Mouse (Mus musculus): Measurements from ENCODE around the gene Gatad2a. TPM values are rescaled to one million over a fixed set of nuclear protein-coding genes. Genes with fewer than 3 reads are reported as not detected.

Gene Gatad2a
- polyA plus RNA-seq, 1 experiment = 36.5 TPM

DNA sequence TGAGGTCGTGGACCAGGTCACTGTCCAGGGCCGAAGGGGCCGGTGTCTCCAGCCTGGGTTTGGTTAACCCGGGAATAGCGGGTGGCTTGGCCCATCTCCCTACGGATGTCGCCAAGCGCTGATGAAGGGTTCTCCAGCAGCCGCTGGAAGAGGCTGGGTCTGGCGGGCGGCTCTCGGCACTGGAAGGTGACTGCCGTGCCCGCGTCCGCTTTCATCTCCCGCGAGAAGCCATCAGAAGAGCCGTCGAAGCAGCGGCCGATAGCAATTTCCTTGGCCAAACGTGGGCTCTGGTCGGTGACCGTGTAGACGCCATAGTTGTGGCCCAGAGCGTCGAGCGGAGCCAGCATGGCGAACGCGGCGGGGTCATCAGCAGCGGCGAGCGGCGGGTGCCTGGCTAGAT, 115.3 kb downstream of the Gatad2a start:
- no peak overlapping the region for H3K27ac ChIP-seq (ENCODE audit: insufficient read depth, low read depth, low read length)
- no peaks in the 10 kb centered on the region for H3K4me1 ChIP-seq (ENCODE audit: control insufficient read depth, insufficient read depth, low read length)
- TF ChIP-seq POLR2A (IDR thresholded peaks at IDR 0.05; ENCODE audit: borderline replicate concordance, low read depth, low read length) (no peak), CTCF (IDR thresholded peaks at IDR 0.05; ENCODE audit: low read depth, low read length) (no peak)
- H3K4me3 ChIP-seq (ENCODE audit: insufficient read depth, low read length) = no peak overlapping the region

GRCm38 (mm10) chr8:69879678-69880077, 116.5 kb downstream of the Gatad2a start:
- TF ChIP-seq CTCF (IDR thresholded peaks at IDR 0.05; ENCODE audit: low read depth, low read length) (no peak), POLR2A (IDR thresholded peaks at IDR 0.05; ENCODE audit: borderline replicate concordance, low read depth, low read length) (no peak)
- Histone ChIP-seq H3K4me3 (ENCODE audit: insufficient read depth, low read length) (no peak overlapping the region), H3K4me1 (ENCODE audit: control insufficient read depth, insufficient read depth, low read length) (no peaks in the 10 kb centered on the region), H3K27ac (ENCODE audit: insufficient read depth, low read depth, low read length) (no peak overlapping the region)

- H3K27ac ChIP-seq (ENCODE audit: insufficient read depth, low read depth, low read length) = no peak overlapping the region
- H3K4me3 ChIP-seq (ENCODE audit: insufficient read depth, low read length) = no peak overlapping the region
- no peaks in the 10 kb centered on the region for H3K4me1 ChIP-seq (ENCODE audit: control insufficient read depth, insufficient read depth, low read length)
- TF ChIP-seq CTCF (IDR thresholded peaks at IDR 0.05; ENCODE audit: low read depth, low read length) (no peak), POLR2A (IDR thresholded peaks at IDR 0.05; ENCODE audit: borderline replicate concordance, low read depth, low read length) (no peak)
Observed at GRCm38 (mm10) chr8:69877992-69878391, 118.2 kb downstream of the Gatad2a start.

- no peaks in the 10 kb centered on the region for H3K4me1 ChIP-seq (ENCODE audit: control insufficient read depth, insufficient read depth, low read length)
- H3K27ac ChIP-seq (ENCODE audit: insufficient read depth, low read depth, low read length) = no peak overlapping the region
- no peak overlapping the region for H3K4me3 ChIP-seq (ENCODE audit: insufficient read depth, low read length)
- TF ChIP-seq CTCF (IDR thresholded peaks at IDR 0.05; ENCODE audit: low read depth, low read length) (no peak), POLR2A (IDR thresholded peaks at IDR 0.05; ENCODE audit: borderline replicate concordance, low read depth, low read length) (no peak)
Observed at GRCm38 (mm10) chr8:69877396-69877795, 118.8 kb downstream of the Gatad2a start.

DNA sequence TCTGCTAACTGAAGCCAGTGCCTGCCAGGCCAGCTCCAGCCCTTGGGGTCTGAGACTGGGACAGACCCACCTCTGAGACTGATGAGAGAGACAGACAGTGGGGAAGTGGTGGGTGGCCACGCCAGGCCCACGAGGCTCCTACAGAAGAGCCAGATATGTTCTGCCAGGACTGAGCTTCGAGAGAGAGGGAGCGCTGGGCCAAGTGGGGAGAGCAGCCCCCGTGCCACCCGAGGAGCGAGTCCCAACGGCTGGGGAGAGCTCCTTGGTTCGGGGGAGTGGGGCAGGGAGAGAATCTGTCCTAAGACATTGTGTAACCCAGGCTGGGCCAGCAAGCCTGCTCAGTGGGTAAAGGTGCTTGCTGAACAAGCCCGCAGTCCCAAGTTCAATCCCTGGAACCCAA, 119.2 kb downstream of the Gatad2a start:
- TF ChIP-seq CTCF (IDR thresholded peaks at IDR 0.05; ENCODE audit: low read depth, low read length) (no peak), POLR2A (IDR thresholded peaks at IDR 0.05; ENCODE audit: borderline replicate concordance, low read depth, low read length) (no peak)
- H3K4me3 ChIP-seq (ENCODE audit: insufficient read depth, low read length) = no peak overlapping the region
- H3K4me1 ChIP-seq (ENCODE audit: control insufficient read depth, insufficient read depth, low read length) = no peaks in the 10 kb centered on the region

DNA sequence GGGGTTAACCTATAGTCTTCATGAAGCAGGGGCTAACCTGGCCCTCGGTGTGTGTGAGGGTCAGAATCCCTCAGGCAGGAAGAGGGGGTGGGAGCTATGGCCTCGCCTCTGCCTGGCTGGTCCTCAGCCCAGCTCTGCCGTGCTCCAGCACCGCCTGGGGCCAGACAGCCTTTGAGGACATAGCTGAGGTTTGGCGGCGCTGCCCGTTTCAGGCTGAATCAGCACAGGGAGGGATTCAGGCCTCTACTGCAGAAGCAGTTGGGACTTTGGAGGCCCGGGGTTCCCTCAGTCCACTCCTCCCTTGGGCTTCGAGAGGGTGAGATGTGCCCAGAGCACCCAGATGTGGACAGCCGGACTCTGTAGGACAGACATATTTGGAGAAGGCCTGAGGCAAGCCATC, 120.1 kb downstream of the Gatad2a start:
- Histone ChIP-seq H3K4me1 (ENCODE audit: control insufficient read depth, insufficient read depth, low read length) (no peaks in the 10 kb centered on the region), H3K4me3 (ENCODE audit: insufficient read depth, low read length) (no peak overlapping the region), H3K27ac (ENCODE audit: insufficient read depth, low read depth, low read length) (no peak overlapping the region)
- TF ChIP-seq CTCF (IDR thresholded peaks at IDR 0.05; ENCODE audit: low read depth, low read length) = no peak
- TF ChIP-seq POLR2A (IDR thresholded peaks at IDR 0.05; ENCODE audit: borderline replicate concordance, low read depth, low read length) = no peak

More for the DNA sequence above, 119.2 kb downstream of the Gatad2a start:
- H3K27ac ChIP-seq (ENCODE audit: insufficient read depth, low read depth, low read length) = no peak overlapping the region

GRCm38 (mm10) chr8:69874654-69875053, 121.5 kb downstream of the Gatad2a start:
- H3K4me3 ChIP-seq (ENCODE audit: insufficient read depth, low read length) = no peak overlapping the region
- no peak overlapping the region for H3K27ac ChIP-seq (ENCODE audit: insufficient read depth, low read depth, low read length)
- no peaks in the 10 kb centered on the region for H3K4me1 ChIP-seq (ENCODE audit: control insufficient read depth, insufficient read depth, low read length)
- TF ChIP-seq POLR2A (IDR thresholded peaks at IDR 0.05; ENCODE audit: borderline replicate concordance, low read depth, low read length) (no peak), CTCF (IDR thresholded peaks at IDR 0.05; ENCODE audit: low read depth, low read length) (no peak)

- Histone ChIP-seq H3K27ac (ENCODE audit: insufficient read depth, low read depth, low read length) (no peak overlapping the region), H3K4me1 (ENCODE audit: control insufficient read depth, insufficient read depth, low read length) (no peaks in the 10 kb centered on the region), H3K4me3 (ENCODE audit: insufficient read depth, low read length) (no peak overlapping the region)
- TF ChIP-seq POLR2A (IDR thresholded peaks at IDR 0.05; ENCODE audit: borderline replicate concordance, low read depth, low read length) (no peak), CTCF (IDR thresholded peaks at IDR 0.05; ENCODE audit: low read depth, low read length) (peak; percentile 71)
Observed at GRCm38 (mm10) chr8:69874155-69874554, 122.0 kb downstream of the Gatad2a start.

DNA sequence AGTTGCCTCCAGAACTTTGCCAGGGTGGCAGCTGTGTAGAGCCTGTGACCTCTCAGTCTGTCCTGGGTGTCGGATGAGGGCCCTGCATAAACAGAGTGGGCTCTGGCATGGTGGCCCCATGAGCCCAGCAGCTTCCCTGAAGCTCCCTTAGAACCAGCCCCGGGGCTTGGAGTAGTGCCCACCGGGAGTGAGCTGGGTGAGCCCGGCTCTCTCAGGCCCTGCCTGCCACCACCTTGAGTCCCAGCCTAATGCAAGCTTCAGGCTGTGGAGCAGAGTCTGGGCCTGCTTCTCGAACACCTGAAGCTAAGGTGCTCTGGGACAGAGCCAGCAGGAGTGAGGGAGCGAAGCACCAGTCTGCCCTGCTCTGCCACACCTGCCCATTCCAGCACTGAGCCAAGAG, 125.3 kb downstream of the Gatad2a start:
- Histone ChIP-seq H3K4me3 (ENCODE audit: insufficient read depth, low read length) (no peak overlapping the region), H3K27ac (ENCODE audit: insufficient read depth, low read depth, low read length) (no peak overlapping the region)
- no peak for TF ChIP-seq POLR2A (IDR thresholded peaks at IDR 0.05; ENCODE audit: borderline replicate concordance, low read depth, low read length)
- no peak for TF ChIP-seq CTCF (IDR thresholded peaks at IDR 0.05; ENCODE audit: low read depth, low read length)

GRCm38 (mm10) chr8:69870003-69870765, 126.0 kb downstream of the Gatad2a start:
- H3K27ac ChIP-seq (ENCODE audit: insufficient read depth, low read depth, low read length) = no peak overlapping the region
- TF ChIP-seq CTCF (IDR thresholded peaks at IDR 0.05; ENCODE audit: low read depth, low read length) = no peak
- TF ChIP-seq POLR2A (IDR thresholded peaks at IDR 0.05; ENCODE audit: borderline replicate concordance, low read depth, low read length) = no peak
- H3K4me3 ChIP-seq (ENCODE audit: insufficient read depth, low read length) = no peak overlapping the region
- H3K4me1 ChIP-seq (ENCODE audit: control insufficient read depth, insufficient read depth, low read length) = no peaks in the 10 kb centered on the region

More for the DNA sequence above, 125.3 kb downstream of the Gatad2a start:
- no peaks in the 10 kb centered on the region for H3K4me1 ChIP-seq (ENCODE audit: control insufficient read depth, insufficient read depth, low read length)
